Mouse (Mus musculus) right cerebral cortex, postnatal 10 days (tissue): ENCODE measurements at regions not wholly inside any gene's neighbourhood (a gene's known extent, or its start where the extent isn't known, plus 50 kb on each side); places are given as distances from the start of the nearest gene placed in this dataset.

Source experiments
- DNase-seq, 2 experiments: peaks; one replicate each; pipeline ENCODE4 v3.0.0; 2021; ENCODE audit warnings: low spot score in 2 of 2

- no peak for DNase-seq
Observed at GRCm38 (mm10) chr4:80691774-80692485, 142.0 kb upstream of the Tyrp1 start.

GRCm38 (mm10) chr4:80712698-80713097, 121.2 kb upstream of the Tyrp1 start:
- DNase-seq, result no peak

GRCm38 (mm10) chr4:80744975-80745734, 88.8 kb upstream of the Tyrp1 start:
- no peak for DNase-seq

- DNase-seq, result no peak
Observed at GRCm38 (mm10) chr4:80752259-80752658, 81.7 kb upstream of the Tyrp1 start.

- no peak for DNase-seq
Observed at GRCm38 (mm10) chr4:80756114-80756513, 77.8 kb upstream of the Tyrp1 start.

GRCm38 (mm10) chr4:80764024-80764423, 69.9 kb upstream of the Tyrp1 start:
- peak in 1 of 2 experiments; percentile 29 for DNase-seq

GRCm38 (mm10) chr4:80765781-80766180, 68.1 kb upstream of the Tyrp1 start:
- DNase-seq, result peak; percentile 85 to 86

GRCm38 (mm10) chr4:80767447-80767846, 66.5 kb upstream of the Tyrp1 start:
- no peak for DNase-seq
